Mouse (Mus musculus): Measurements from ENCODE around the gene Adam10. TPM values are rescaled to one million over a fixed set of nuclear protein-coding genes. Genes with fewer than 3 reads are reported as not detected.

Adam10 gene
- 63.7 and 68.2 TPM in 2 replicates for polyA plus RNA-seq (2014; fragmentation: Nextera tagmentation; extraction: Ambion mirVana)

- Histone ChIP-seq H3K4me1 (replicated peaks; ENCODE audit: control insufficient read depth, insufficient read depth, low read length) (peaks cover 13% of the 10 kb centered on the region), H3K4me3 (ENCODE audit: low read depth, low read length) (peak within 1 kb of the TSS; percentile 86), H3K36me3 (ENCODE audit: control insufficient read depth, insufficient read depth, low read length) (no peaks in the 10 kb centered on the region), H3K27me3 (replicated peaks; ENCODE audit: control insufficient read depth, insufficient read depth, low read length) (no peaks in the 10 kb centered on the region), H3K9ac (ENCODE audit: low read length) (peak within 1 kb of the TSS; percentile 91), H3K9me3 (ENCODE audit: control insufficient read depth, low read length) (no peaks in the 10 kb centered on the region), H3K27ac (ENCODE audit: low read depth) (peak within 1 kb of the TSS; percentile 95), H3K4me2 (ENCODE audit: low read length) (peak within 1 kb of the TSS; percentile 90)
- DNase-seq (ENCODE audit: low spot score), result peak; percentile 98
- peak; percentile 99 for ATAC-seq (replicated peaks; ENCODE audit: low FRiP score, low TSS enrichment, low read depth)
- under 1% methylated on average over 48 of the region's 48 CpGs for WGBS
Observed at GRCm38 (mm10) chr9:70678682-70679131, at the start of gene Adam10. Gene Adam10, plus strand, starts transcription at chr9:70678997.

- H3K27ac ChIP-seq (ENCODE audit: low read depth), result no peak overlapping the region
- no peaks in the 10 kb centered on the region for H3K27me3 ChIP-seq (replicated peaks; ENCODE audit: control insufficient read depth, insufficient read depth, low read length)
- ATAC-seq (replicated peaks; ENCODE audit: low FRiP score, low TSS enrichment, low read depth) (no peak), DNase-seq (ENCODE audit: low spot score) (no peak)
- H3K9me3 ChIP-seq (ENCODE audit: control insufficient read depth, low read length), result no peaks in the 10 kb centered on the region
- no peak overlapping the region for H3K4me3 ChIP-seq (ENCODE audit: low read depth, low read length)
- no peak overlapping the region for H3K4me2 ChIP-seq (ENCODE audit: low read length)
- H3K36me3 ChIP-seq (ENCODE audit: control insufficient read depth, insufficient read depth, low read length), result no peaks in the 10 kb centered on the region
- no peak overlapping the region for H3K9ac ChIP-seq (ENCODE audit: low read length)
- 92% methylated on average over 2 of the region's 2 CpGs for WGBS
- H3K4me1 ChIP-seq (replicated peaks; ENCODE audit: control insufficient read depth, insufficient read depth, low read length), result no peaks in the 10 kb centered on the region
Observed at GRCm38 (mm10) chr9:70629711-70630110, 49.1 kb upstream of the Adam10 start.

- Histone ChIP-seq H3K4me3 (ENCODE audit: low read depth, low read length) (no peak overlapping the region), H3K36me3 (ENCODE audit: control insufficient read depth, insufficient read depth, low read length) (no peaks in the 10 kb centered on the region), H3K27ac (ENCODE audit: low read depth) (no peak overlapping the region), H3K9ac (ENCODE audit: low read length) (no peak overlapping the region), H3K4me2 (ENCODE audit: low read length) (no peak overlapping the region), H3K9me3 (ENCODE audit: control insufficient read depth, low read length) (no peaks in the 10 kb centered on the region), H3K4me1 (replicated peaks; ENCODE audit: control insufficient read depth, insufficient read depth, low read length) (no peaks in the 10 kb centered on the region), H3K27me3 (replicated peaks; ENCODE audit: control insufficient read depth, insufficient read depth, low read length) (no peaks in the 10 kb centered on the region)
- 22% methylated on average over 5 of the region's 5 CpGs for WGBS
- DNase-seq (ENCODE audit: low spot score) (no peak), ATAC-seq (replicated peaks; ENCODE audit: low FRiP score, low TSS enrichment, low read depth) (no peak)
Observed at GRCm38 (mm10) chr9:70631665-70632064, 47.1 kb upstream of the Adam10 start.

GRCm38 (mm10) chr9:70636748-70637147, 42.0 kb upstream of the Adam10 start:
- Histone ChIP-seq H3K27ac (ENCODE audit: low read depth) (no peak overlapping the region), H3K4me1 (replicated peaks; ENCODE audit: control insufficient read depth, insufficient read depth, low read length) (no peaks in the 10 kb centered on the region), H3K4me3 (ENCODE audit: low read depth, low read length) (no peak overlapping the region), H3K9me3 (ENCODE audit: control insufficient read depth, low read length) (no peaks in the 10 kb centered on the region), H3K27me3 (replicated peaks; ENCODE audit: control insufficient read depth, insufficient read depth, low read length) (no peaks in the 10 kb centered on the region), H3K4me2 (ENCODE audit: low read length) (no peak overlapping the region), H3K36me3 (ENCODE audit: control insufficient read depth, insufficient read depth, low read length) (no peaks in the 10 kb centered on the region), H3K9ac (ENCODE audit: low read length) (no peak overlapping the region)
- ATAC-seq (replicated peaks; ENCODE audit: low FRiP score, low TSS enrichment, low read depth) (no peak), DNase-seq (ENCODE audit: low spot score) (no peak)
- 84% methylated on average over 2 of the region's 2 CpGs for WGBS

GRCm38 (mm10) chr9:70650260-70650659, 28.5 kb upstream of the Adam10 start:
- ATAC-seq (replicated peaks; ENCODE audit: low FRiP score, low TSS enrichment, low read depth) (no peak), DNase-seq (ENCODE audit: low spot score) (no peak)
- no peak overlapping the region for H3K27ac ChIP-seq (ENCODE audit: low read depth)
- H3K4me1 ChIP-seq (replicated peaks; ENCODE audit: control insufficient read depth, insufficient read depth, low read length), result 0 out of 2 replicates have a peak, but pooled peaks cover 4% of the 10 kb centered on the region
- no peak overlapping the region for H3K4me2 ChIP-seq (ENCODE audit: low read length)
- H3K36me3 ChIP-seq (ENCODE audit: control insufficient read depth, insufficient read depth, low read length), result no peaks in the 10 kb centered on the region
- H3K4me3 ChIP-seq (ENCODE audit: low read depth, low read length), result no peak overlapping the region
- H3K9me3 ChIP-seq (ENCODE audit: control insufficient read depth, low read length), result no peaks in the 10 kb centered on the region
- no peaks in the 10 kb centered on the region for H3K27me3 ChIP-seq (replicated peaks; ENCODE audit: control insufficient read depth, insufficient read depth, low read length)
- H3K9ac ChIP-seq (ENCODE audit: low read length), result no peak overlapping the region
- 81% methylated on average over 2 of the region's 2 CpGs for WGBS

GRCm38 (mm10) chr9:70650994-70651393, 27.8 kb upstream of the Adam10 start:
- 97% methylated on average over 1 of the region's 1 CpGs for WGBS
- Histone ChIP-seq H3K9ac (ENCODE audit: low read length) (no peak overlapping the region), H3K36me3 (ENCODE audit: control insufficient read depth, insufficient read depth, low read length) (no peaks in the 10 kb centered on the region), H3K4me3 (ENCODE audit: low read depth, low read length) (no peak overlapping the region), H3K27me3 (replicated peaks; ENCODE audit: control insufficient read depth, insufficient read depth, low read length) (no peaks in the 10 kb centered on the region), H3K9me3 (ENCODE audit: control insufficient read depth, low read length) (no peaks in the 10 kb centered on the region), H3K4me1 (replicated peaks; ENCODE audit: control insufficient read depth, insufficient read depth, low read length) (0 out of 2 replicates have a peak, but pooled peaks cover 4% of the 10 kb centered on the region), H3K4me2 (ENCODE audit: low read length) (no peak overlapping the region), H3K27ac (ENCODE audit: low read depth) (no peak overlapping the region)
- no peak for ATAC-seq (replicated peaks; ENCODE audit: low FRiP score, low TSS enrichment, low read depth)
- no peak for DNase-seq (ENCODE audit: low spot score)

- Histone ChIP-seq H3K4me3 (ENCODE audit: low read depth, low read length) (no peak overlapping the region), H3K9ac (ENCODE audit: low read length) (no peak overlapping the region), H3K27me3 (replicated peaks; ENCODE audit: control insufficient read depth, insufficient read depth, low read length) (no peaks in the 10 kb centered on the region), H3K4me1 (replicated peaks; ENCODE audit: control insufficient read depth, insufficient read depth, low read length) (0 out of 2 replicates have a peak, but pooled peaks cover 4% of the 10 kb centered on the region), H3K36me3 (ENCODE audit: control insufficient read depth, insufficient read depth, low read length) (no peaks in the 10 kb centered on the region), H3K27ac (ENCODE audit: low read depth) (no peak overlapping the region), H3K4me2 (ENCODE audit: low read length) (no peak overlapping the region), H3K9me3 (ENCODE audit: control insufficient read depth, low read length) (no peaks in the 10 kb centered on the region)
- no peak for ATAC-seq (replicated peaks; ENCODE audit: low FRiP score, low TSS enrichment, low read depth)
- no peak for DNase-seq (ENCODE audit: low spot score)
- WGBS, result 75% methylated on average over 2 of the region's 2 CpGs
Observed at GRCm38 (mm10) chr9:70652221-70652620, 26.6 kb upstream of the Adam10 start.

- no peaks in the 10 kb centered on the region for H3K27me3 ChIP-seq (replicated peaks; ENCODE audit: control insufficient read depth, insufficient read depth, low read length)
- H3K4me3 ChIP-seq (ENCODE audit: low read depth, low read length), result no peak overlapping the region
- H3K4me1 ChIP-seq (replicated peaks; ENCODE audit: control insufficient read depth, insufficient read depth, low read length), result 0 out of 2 replicates have a peak, but pooled peaks cover 4% of the 10 kb centered on the region
- no peak overlapping the region for H3K27ac ChIP-seq (ENCODE audit: low read depth)
- H3K4me2 ChIP-seq (ENCODE audit: low read length), result no peak overlapping the region
- no peaks in the 10 kb centered on the region for H3K36me3 ChIP-seq (ENCODE audit: control insufficient read depth, insufficient read depth, low read length)
- no peaks in the 10 kb centered on the region for H3K9me3 ChIP-seq (ENCODE audit: control insufficient read depth, low read length)
- no peak overlapping the region for H3K9ac ChIP-seq (ENCODE audit: low read length)
- no peak for DNase-seq (ENCODE audit: low spot score)
- no peak for ATAC-seq (replicated peaks; ENCODE audit: low FRiP score, low TSS enrichment, low read depth)
- WGBS, result 58% methylated on average over 2 of the region's 2 CpGs
Observed at GRCm38 (mm10) chr9:70653875-70654274, 24.9 kb upstream of the Adam10 start.

- H3K4me3 ChIP-seq (ENCODE audit: low read depth, low read length), result no peak overlapping the region
- H3K27me3 ChIP-seq (replicated peaks; ENCODE audit: control insufficient read depth, insufficient read depth, low read length), result no peaks in the 10 kb centered on the region
- H3K27ac ChIP-seq (ENCODE audit: low read depth), result no peak overlapping the region
- no peak for ATAC-seq (replicated peaks; ENCODE audit: low FRiP score, low TSS enrichment, low read depth)
- 0 out of 2 replicates have a peak, but pooled peaks cover 4% of the 10 kb centered on the region for H3K4me1 ChIP-seq (replicated peaks; ENCODE audit: control insufficient read depth, insufficient read depth, low read length)
- H3K4me2 ChIP-seq (ENCODE audit: low read length), result no peak overlapping the region
- H3K36me3 ChIP-seq (ENCODE audit: control insufficient read depth, insufficient read depth, low read length), result no peaks in the 10 kb centered on the region
- no peaks in the 10 kb centered on the region for H3K9me3 ChIP-seq (ENCODE audit: control insufficient read depth, low read length)
- no peak overlapping the region for H3K9ac ChIP-seq (ENCODE audit: low read length)
- no peak for DNase-seq (ENCODE audit: low spot score)
- WGBS, result 82% methylated on average over 4 of the region's 4 CpGs
Observed at GRCm38 (mm10) chr9:70654496-70654895, 24.3 kb upstream of the Adam10 start.

Data from intestine, embryonic 14.5 days (tissue).